Mouse (Mus musculus) kidney, adult 2 months (tissue): ENCODE results near the gene Cdk6. TPM values are rescaled to one million over a fixed set of nuclear protein-coding genes. Genes with fewer than 3 reads are reported as not detected.

ENCODE experiments used
- DNase-seq: peaks from one replicate; pipeline ENCODE4 v3.0.0; 2021
- H3K27ac ChIP-seq: fragments of 200-500 bp; 2 replicates; pipeline ENCODE4 v1.5.1; 2012; ENCODE audit warnings: low read depth, low read length, control low read depth, inconsistent platforms; ENCODE audit not compliant: insufficient read depth
- H3K27me3 ChIP-seq: fragments of 200-500 bp; replicated peaks from 2 replicates; pipeline ENCODE4 v1.6.1; 2012; ENCODE audit warnings: mild to moderate bottlenecking, moderate library complexity, low read length, inconsistent platforms; ENCODE audit not compliant: control insufficient read depth, insufficient read depth
- H3K36me3 ChIP-seq: fragments of 200-500 bp; 2 replicates; pipeline ENCODE4 v1.6.1; 2012; ENCODE audit warnings: mild to moderate bottlenecking, moderate library complexity, low read length, inconsistent platforms; ENCODE audit not compliant: control insufficient read depth, insufficient read depth
- H3K4me1 ChIP-seq: fragments of 200-500 bp; 2 replicates; pipeline ENCODE4 v1.6.1; 2011; ENCODE audit warnings: low read length; ENCODE audit not compliant: control insufficient read depth, insufficient read depth
- H3K4me3 ChIP-seq: fragments of 200-500 bp; 2 replicates; pipeline ENCODE4 v1.5.1; 2011; ENCODE audit warnings: mild to moderate bottlenecking, low read depth, low read length, control low read depth; ENCODE audit not compliant: insufficient read depth
- CTCF ChIP-seq: fragments of 200-500 bp; conservative IDR thresholded peaks from 2 replicates; pipeline ENCODE4 v1.5.1; 2011; ENCODE audit warnings: low read depth, mild to moderate bottlenecking, control low read depth, low read length, moderate library complexity, mixed read lengths; ENCODE audit not compliant: insufficient read depth, insufficient read length
- POLR2A ChIP-seq: fragments of 200-500 bp; IDR thresholded peaks from one replicate; pipeline ENCODE4 v1.6.1; 2011; ENCODE audit warnings: low read depth, low read length, control low read depth
- WGBS: fragments of 180-500 bp; shearing (Covaris S2); methylation state at CpG from one replicate; pipeline ENCODE4 v1.1.7; 2018; 5-methylcytosine and 5-hydroxymethylcytosine counted together
- polyA plus RNA-seq: library from polyadenylated mRNA; depleted of rRNA; stranded (reverse); fragments of >200 nt; gene quantifications from 2 replicates; pipeline ENCODE4 v1.2.3, GENCODE M21; 2012

Cdk6 gene
- polyA plus RNA-seq, 1 experiment = 6.0 TPM

DNA sequence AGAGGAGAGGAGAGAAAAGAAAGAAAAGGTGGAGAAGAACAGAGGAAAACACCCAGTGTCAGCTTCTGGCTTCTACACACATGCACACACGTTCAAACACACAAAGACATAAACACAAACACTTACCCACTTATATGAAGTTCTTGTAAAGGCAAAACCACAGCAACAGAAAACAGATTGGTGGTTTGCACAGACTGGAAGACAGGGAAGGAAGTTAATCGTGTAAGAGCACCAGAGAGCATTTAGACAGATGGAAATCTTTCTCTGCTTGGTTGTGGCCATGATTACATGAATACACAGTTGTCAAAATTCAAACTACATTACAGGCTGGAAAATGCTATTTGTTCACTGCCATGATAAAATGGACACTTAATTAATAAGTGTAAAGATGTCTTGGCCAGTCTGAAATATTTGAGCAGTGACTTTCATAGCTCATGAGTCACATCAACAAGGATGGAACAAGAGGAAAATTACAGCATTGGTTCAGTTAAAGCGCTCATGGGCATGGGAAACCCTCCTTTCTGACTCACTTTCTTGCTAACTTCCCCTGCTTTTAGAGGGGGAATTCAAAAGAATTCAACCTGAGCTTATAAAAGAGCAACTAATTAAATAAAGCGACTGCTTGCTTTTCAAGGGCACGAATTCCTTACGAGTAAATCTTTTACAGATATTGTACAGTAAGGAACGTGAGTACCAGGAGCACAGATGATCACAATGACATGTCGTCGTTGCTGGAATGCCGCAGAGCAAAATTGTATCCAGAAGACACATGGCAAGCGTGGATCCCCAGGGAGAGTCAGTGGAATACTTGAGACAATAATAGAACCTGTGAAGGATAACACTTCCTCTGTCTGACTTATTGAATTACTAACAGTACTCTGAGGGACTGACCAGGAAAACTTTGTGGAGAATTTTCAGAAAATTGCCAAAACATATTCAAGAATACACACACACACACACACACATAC is 197.5 kb downstream of the Cdk6 start:
- no peaks in the 10 kb centered on the region for H3K27me3 ChIP-seq
- H3K4me1 ChIP-seq = peaks cover 6% of the 10 kb centered on the region; the same call in 1 of the 2 replicates
- no peak overlapping the region for H3K4me3 ChIP-seq
- H3K36me3 ChIP-seq = no peaks in the 10 kb centered on the region
- no peak for TF ChIP-seq POLR2A
- TF ChIP-seq CTCF = no peak
- DNase-seq = peak; percentile 24
- H3K27ac ChIP-seq = no peak overlapping the region
- 21% methylated on average over 11 of the region's 11 CpGs for WGBS

DNA sequence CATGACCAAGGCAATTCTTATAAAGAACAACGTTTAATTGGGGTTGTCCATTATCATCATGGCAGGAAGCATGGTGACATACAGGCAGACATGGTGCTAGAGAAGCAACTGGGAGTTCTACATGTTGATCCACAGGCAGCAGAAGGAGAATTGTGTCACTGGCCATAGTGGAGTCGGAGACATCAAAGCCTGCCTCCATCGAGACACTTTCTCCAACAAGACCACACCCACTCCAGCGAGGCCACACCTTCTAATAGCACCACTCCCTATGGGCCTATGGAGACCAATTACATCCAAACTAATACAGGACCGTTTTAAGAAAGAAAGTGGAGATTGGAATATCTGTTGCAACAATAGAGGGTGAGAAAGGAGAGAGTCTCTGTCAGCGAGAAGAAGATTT is 200.6 kb downstream of the Cdk6 start:
- H3K4me3 ChIP-seq = no peak overlapping the region
- H3K4me1 ChIP-seq = peaks cover 18% of the 10 kb centered on the region
- H3K36me3 ChIP-seq = no peaks in the 10 kb centered on the region
- TF ChIP-seq CTCF (no peak), POLR2A (no peak)
- no peak overlapping the region for H3K27ac ChIP-seq
- WGBS = 82% methylated on average over 6 of the region's 6 CpGs
- no peak for DNase-seq
- no peaks in the 10 kb centered on the region for H3K27me3 ChIP-seq

DNA sequence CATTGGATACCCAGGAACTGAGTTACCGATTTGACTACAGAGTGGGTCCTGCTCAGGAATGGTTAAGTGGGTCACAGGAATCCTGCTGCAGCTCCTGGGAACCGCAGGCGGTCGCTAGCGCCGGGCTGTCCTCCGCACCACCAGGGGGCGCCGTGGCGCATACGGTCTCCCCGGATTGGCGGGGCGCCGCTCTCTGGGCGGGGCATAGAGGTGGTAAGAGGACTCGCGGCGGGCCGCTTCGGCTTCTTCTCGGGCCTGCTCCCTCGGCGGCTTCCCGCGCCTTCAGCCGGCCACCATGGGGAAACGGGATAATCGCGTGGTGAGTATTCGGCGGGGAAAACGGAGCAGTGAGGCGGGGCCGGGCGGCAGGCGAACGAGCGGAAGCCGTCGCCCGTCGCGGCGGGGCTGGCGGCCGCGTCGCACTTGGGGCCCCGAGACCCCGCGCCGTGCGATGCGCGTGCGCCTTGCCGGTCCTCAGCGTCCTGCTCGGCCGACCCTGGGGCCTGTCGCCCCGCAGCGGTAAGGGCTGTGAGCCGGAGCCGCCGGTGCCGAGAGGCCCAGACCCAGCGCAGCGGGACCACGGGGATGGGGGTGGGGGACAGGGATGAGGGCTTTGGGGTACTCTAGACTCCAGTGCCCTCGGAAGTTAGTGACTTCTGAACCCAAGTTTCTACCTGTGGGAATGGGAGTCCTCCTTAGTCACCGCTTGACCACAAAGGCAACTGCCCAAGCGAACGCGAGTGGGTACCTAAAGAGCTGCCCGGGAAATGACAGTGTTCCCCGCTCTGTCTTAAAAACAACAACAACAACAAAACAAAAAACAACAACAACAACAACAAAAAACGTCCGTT is 202.6 kb downstream of the Cdk6 start, which contains the start of gene Fam133b:
Fam133b (plus strand) TSS at position 205 of the 851 bp plus-strand sequence.
- H3K4me3 ChIP-seq = peak within 1 kb of the TSS; percentile 87
- H3K36me3 ChIP-seq = no peaks in the 10 kb centered on the region
- TF ChIP-seq CTCF (peak; percentile 79), POLR2A (no peak)
- WGBS = under 1% methylated on average over 80 of the region's 80 CpGs
- H3K4me1 ChIP-seq = peaks cover 17% of the 10 kb centered on the region
- no peaks in the 10 kb centered on the region for H3K27me3 ChIP-seq
- H3K27ac ChIP-seq = peak within 1 kb of the TSS; percentile 78
- peak; percentile 96 for DNase-seq

DNA sequence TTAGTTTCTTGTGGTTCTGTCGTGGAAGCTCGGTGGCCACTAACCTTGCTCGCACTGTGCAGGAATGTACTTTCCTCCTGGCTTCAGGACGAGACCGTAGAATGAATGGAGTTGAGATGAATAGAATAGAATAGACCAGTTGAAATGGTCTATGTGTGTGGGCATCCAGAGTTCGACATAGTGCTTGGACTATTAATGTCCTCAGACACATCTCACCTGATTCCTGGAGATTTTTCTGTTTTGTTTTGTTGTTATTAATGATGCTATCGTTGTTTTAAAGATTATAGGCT is 203.1 kb downstream of the Cdk6 start:
- 5% methylated on average over 7 of the region's 7 CpGs for WGBS
- Histone ChIP-seq H3K4me3 (peak overlapping the region; percentile 87), H3K27ac (no peak overlapping the region), H3K4me1 (peaks cover 16% of the 10 kb centered on the region), H3K36me3 (no peaks in the 10 kb centered on the region), H3K27me3 (no peaks in the 10 kb centered on the region)
- no peak for DNase-seq
- TF ChIP-seq POLR2A = no peak
- TF ChIP-seq CTCF = no peak

DNA sequence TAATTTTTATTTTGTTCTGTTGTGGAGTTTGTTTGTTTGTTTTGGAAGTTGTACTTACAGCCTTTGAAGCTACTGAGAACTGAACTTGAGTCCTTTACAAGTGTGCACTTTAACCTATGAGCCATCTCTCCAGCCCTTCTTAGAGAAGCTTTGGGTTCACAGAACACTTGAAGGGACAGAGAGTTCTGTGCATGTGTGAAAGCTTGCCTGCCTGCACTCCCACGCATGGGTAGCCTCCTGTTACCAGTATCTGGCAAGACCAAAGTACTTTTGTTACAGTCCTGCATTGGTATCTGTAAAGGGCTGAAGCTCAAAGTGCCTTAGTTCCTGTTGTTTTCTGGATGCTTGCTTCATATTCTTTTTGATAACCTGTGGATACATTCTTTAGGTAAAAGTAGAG is 204.9 kb downstream of the Cdk6 start:
- peak; percentile 92 for DNase-seq
- Histone ChIP-seq H3K27me3 (no peaks in the 10 kb centered on the region), H3K27ac (no peak overlapping the region), H3K4me3 (no peak overlapping the region), H3K36me3 (no peaks in the 10 kb centered on the region), H3K4me1 (peaks cover 16% of the 10 kb centered on the region)
- 37% methylated on average over 1 of the region's 1 CpGs for WGBS
- TF ChIP-seq CTCF (no peak), POLR2A (no peak)

DNA sequence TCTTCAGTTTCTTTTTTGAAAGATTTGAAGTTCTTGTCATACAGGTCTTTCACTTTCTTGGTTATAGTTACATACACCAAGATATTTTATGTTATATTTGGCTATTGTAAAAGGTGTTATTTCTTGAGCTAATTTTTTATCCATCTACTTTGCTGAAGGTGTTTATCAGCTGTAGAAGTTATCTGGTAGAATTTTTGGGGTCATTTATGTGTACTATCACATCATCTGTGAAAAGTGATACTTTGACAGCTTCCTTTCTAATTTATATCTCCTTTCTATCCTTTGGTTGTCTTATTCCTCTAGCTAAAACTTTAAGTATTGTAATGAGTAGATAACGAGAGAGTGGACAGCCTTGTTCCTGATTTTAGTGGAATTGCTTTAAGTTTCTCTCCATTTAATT is 210.2 kb downstream of the Cdk6 start:
- DNase-seq = no peak
- WGBS = 93% methylated on average over 1 of the region's 1 CpGs
- no peak overlapping the region for H3K27ac ChIP-seq
- H3K4me3 ChIP-seq = no peak overlapping the region
- no peak for TF ChIP-seq POLR2A
- TF ChIP-seq CTCF = no peak
- H3K27me3 ChIP-seq = no peaks in the 10 kb centered on the region
- H3K36me3 ChIP-seq = peaks cover 2% of the 10 kb centered on the region; the same call in 1 of the 2 replicates
- peaks cover 7% of the 10 kb centered on the region; the same call in 1 of the 2 replicates for H3K4me1 ChIP-seq

DNA sequence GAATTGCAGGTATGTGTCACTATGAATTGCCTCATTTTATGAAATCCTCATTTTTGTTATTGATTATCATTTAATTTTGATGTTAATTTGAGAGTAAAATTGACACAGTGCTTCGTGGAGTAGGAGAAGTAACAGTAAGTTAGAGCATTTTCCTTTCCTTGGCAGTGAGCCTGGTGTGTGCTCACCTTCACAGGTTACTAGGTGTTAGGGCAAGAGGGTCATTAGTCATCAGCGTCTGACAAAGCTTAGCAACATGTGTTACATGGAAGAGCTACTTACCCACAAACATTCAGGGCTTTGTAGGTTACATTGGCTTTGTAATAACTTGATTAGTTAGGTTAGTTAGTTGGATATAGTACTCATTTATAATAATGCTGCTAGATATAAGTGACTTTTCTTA is 212.9 kb downstream of the Cdk6 start:
- no peak overlapping the region for H3K4me3 ChIP-seq
- peaks cover 2% of the 10 kb centered on the region for H3K36me3 ChIP-seq
- no peaks in the 10 kb centered on the region; the same call in 1 of the 2 replicates for H3K4me1 ChIP-seq
- WGBS = 27% methylated on average over 2 of the region's 2 CpGs
- TF ChIP-seq CTCF (no peak), POLR2A (no peak)
- no peak overlapping the region for H3K27ac ChIP-seq
- DNase-seq = no peak
- H3K27me3 ChIP-seq = no peaks in the 10 kb centered on the region
